Mouse (Mus musculus) liver, postnatal 0 days (tissue): ENCODE data around the gene Zfp239.

Source experiments
- CTCF ChIP-seq: sonication (generic); IDR thresholded peaks from 2 replicates; pipeline ENCODE4 v1.5.1; 2016; ENCODE audit warnings: antibody characterized with exemption, low read depth
- EP300 ChIP-seq: IDR thresholded peaks from 2 replicates; pipeline ENCODE4 v1.6.1; 2016; ENCODE audit warnings: antibody characterized with exemption, low read depth, mild to moderate bottlenecking

GRCm38 (mm10) chr6:117906590-117907271, 44.8 kb downstream of the Zfp239 start:
- TF ChIP-seq EP300 (no peak), CTCF (no peak)
